Mouse (Mus musculus): Measurements from ENCODE around the gene Hist1h4d. TPM values are rescaled to one million over a fixed set of nuclear protein-coding genes. Genes with fewer than 3 reads are reported as not detected.

Hist1h4d gene
- total RNA-seq, 2 experiments from 2014 or later: 51.2 to 52.9 TPM

Small RNAs within 50 kb of the gene (microRNA-seq; reads per million reads assigned to microRNA genes)
- 0 reads per million in 2 experiments for gene Gm44297
- gene Gm44359: 0 reads per million in 2 experiments
- gene Gm44394: 0 reads per million in 2 experiments

Other genes with a start within 250 kb of the Hist1h4d start
- 10 to 100 TPM; 16.7 to 17.3 TPM for gene Zfp322a, start 212.4 kb upstream of the Hist1h4d start, total RNA-seq (2021)
- 1 to 10 TPM; 4.6 to 4.7 TPM for gene Abt1, start 157.7 kb upstream of the Hist1h4d start, total RNA-seq (2021)
- not detected for gene Btn1a1, start 115.7 kb upstream of the Hist1h4d start, total RNA-seq (2021)
- not detected for gene Btn2a2, start 92.7 kb upstream of the Hist1h4d start, total RNA-seq (2021)
- gene Hist1h4h, start 50.5 kb upstream of the Hist1h4d start, total RNA-seq (2021): 100 to 1,000 TPM; 225 to 244 TPM
- gene Hist1h2af, start 47.7 kb upstream of the Hist1h4d start, total RNA-seq (2021): 10 to 100 TPM in 1 of 2 experiments, 1 to 10 TPM in 1; 6.3 to 16.6 TPM
- gene Hist1h3g, start 46.2 kb upstream of the Hist1h4d start, total RNA-seq (2021): 1 to 10 TPM; 3.1 TPM
- gene Hist1h2bh, start 38.2 kb upstream of the Hist1h4d start, total RNA-seq (2021): 1 to 10 TPM; 1.1 to 1.5 TPM
- 1 to 10 TPM; 4.9 to 6.3 TPM for gene Hist1h3f, start 37.5 kb upstream of the Hist1h4d start, total RNA-seq (2021)
- 10 to 100 TPM; 24.1 to 27.9 TPM for gene Hist1h4f, start 29.9 kb upstream of the Hist1h4d start, total RNA-seq (2021)
- 1 to 10 TPM in 1 of 2 experiments, under 1 TPM in 1; 0.94 to 1.0 TPM for gene Hist1h1d, start 28.3 kb upstream of the Hist1h4d start, total RNA-seq (2021)
- 10 to 100 TPM; 11.6 to 16.2 TPM for gene Hist1h3e, start 19.2 kb upstream of the Hist1h4d start, total RNA-seq (2021)
- 1 to 10 TPM; 2.9 to 3.0 TPM for gene Hist1h2ae, start 10.4 kb upstream of the Hist1h4d start, total RNA-seq (2021)
- gene Hist1h2bg, start 10.2 kb upstream of the Hist1h4d start, total RNA-seq (2021): 10 to 100 TPM; 18.2 to 25.6 TPM
- gene Hist1h2bf, start 7.4 kb upstream of the Hist1h4d start, total RNA-seq (2021): 10 to 100 TPM; 10.2 to 10.9 TPM
- gene Hist1h2ad, start 7.2 kb upstream of the Hist1h4d start, total RNA-seq (2021): 1 to 10 TPM; 2.0 to 4.1 TPM
- gene Hist1h3d, start 5.8 kb upstream of the Hist1h4d start, total RNA-seq (2021): 1 to 10 TPM; 2.4 to 2.5 TPM
- gene Hist1h2be, start 39.5 kb downstream of the Hist1h4d start, total RNA-seq (2021): 10 to 100 TPM in 1 of 2 experiments, 1 to 10 TPM in 1; 8.6 to 10.2 TPM
- gene Hist1h1e, start 41.0 kb downstream of the Hist1h4d start, total RNA-seq (2021): 10 to 100 TPM; 19.6 to 19.7 TPM
- gene Hist1h2ac, start 102.3 kb downstream of the Hist1h4d start, total RNA-seq (2021): 1 to 10 TPM; 1.2 to 1.3 TPM
- gene Hist1h2bc, start 102.6 kb downstream of the Hist1h4d start, total RNA-seq (2021): 10 to 100 TPM; 71.2 to 76.1 TPM
- not detected for gene Hist1h1t, start 114.2 kb downstream of the Hist1h4d start, total RNA-seq (2021)
- gene Hist1h4c, start 116.9 kb downstream of the Hist1h4d start, total RNA-seq (2021): 10 to 100 TPM; 42.5 to 46.8 TPM
- gene Hfe, start 129.3 kb downstream of the Hist1h4d start, total RNA-seq (2021): 10 to 100 TPM; 60.9 to 64.1 TPM
- 100 to 1,000 TPM; 162 to 175 TPM for gene Hist1h1c, start 157.2 kb downstream of the Hist1h4d start, total RNA-seq (2021)
- gene Hist1h3c, start 164.0 kb downstream of the Hist1h4d start, total RNA-seq (2021): 1 to 10 TPM; 2.5 to 3.4 TPM
- 1 to 10 TPM; 7.4 to 8.1 TPM for gene Hist1h2bb, start 165.1 kb downstream of the Hist1h4d start, total RNA-seq (2021)
- gene Hist1h2ab, start 169.5 kb downstream of the Hist1h4d start, total RNA-seq (2021): 1 to 10 TPM; 5.8 to 6.8 TPM
- 10 to 100 TPM in 1 of 2 experiments, 1 to 10 TPM in 1; 8.3 to 10.5 TPM for gene Hist1h3b, start 170.7 kb downstream of the Hist1h4d start, total RNA-seq (2021)
- gene Hist1h4b, start 175.4 kb downstream of the Hist1h4d start, total RNA-seq (2021): 10 to 100 TPM in 1 of 2 experiments, 1 to 10 TPM in 1; 9.6 to 10.9 TPM
- gene Hist1h4a, start 179.6 kb downstream of the Hist1h4d start, total RNA-seq (2021): 1 to 10 TPM; 5.4 to 6.4 TPM
- gene Hist1h3a, start 180.8 kb downstream of the Hist1h4d start, total RNA-seq (2021): 10 to 100 TPM in 1 of 2 experiments, 1 to 10 TPM in 1; 7.5 to 10.7 TPM
- 1 to 10 TPM; 4.3 to 5.4 TPM for gene Hist1h1a, start 182.1 kb downstream of the Hist1h4d start, total RNA-seq (2021)
- under 1 TPM in 1 of 2 experiments, not detected in 1; 0.21 TPM for gene Trim38, start 188.3 kb downstream of the Hist1h4d start, total RNA-seq (2021)
- not detected for gene Slc17a2, start 225.4 kb downstream of the Hist1h4d start, total RNA-seq (2021)

Data from heart, adult 18-20 months (tissue).